Mouse (Mus musculus): Measurements from ENCODE around the gene Cdh22. TPM values are rescaled to one million over a fixed set of nuclear protein-coding genes. Genes with fewer than 3 reads are reported as not detected.

The Cdh22 gene
- polyA plus RNA-seq, 1 experiment from 2014 or later = 4.6 TPM

GRCm38 (mm10) chr2:165162221-165162620 lies 72.4 kb downstream of the Cdh22 start:
- H3K36me3 ChIP-seq (ENCODE audit: control insufficient read depth, insufficient read depth, low read length) = no peaks in the 10 kb centered on the region
- H3K27ac ChIP-seq (ENCODE audit: low read depth, low read length) = no peak overlapping the region
- no peak overlapping the region for H3K9ac ChIP-seq (ENCODE audit: low read depth, low read length)
- H3K27me3 ChIP-seq (ENCODE audit: control insufficient read depth, insufficient read depth, low read length) = no peaks in the 10 kb centered on the region; the same call in 1 of the 2 replicates
- peak; percentile 20; the same call in 1 of the 2 replicates for ATAC-seq (ENCODE audit: low FRiP score)
- no peak for DNase-seq (ENCODE audit: low spot score)
- H3K4me2 ChIP-seq (replicated peaks; ENCODE audit: low read depth, low read length) = no peak overlapping the region
- peaks cover 11% of the 10 kb centered on the region for H3K4me1 ChIP-seq (replicated peaks; ENCODE audit: control insufficient read depth, insufficient read depth, low read length)
- H3K9me3 ChIP-seq (ENCODE audit: control insufficient read depth, low read length) = no peaks in the 10 kb centered on the region
- no peak overlapping the region for H3K4me3 ChIP-seq (ENCODE audit: low read depth, low read length)
- 5% methylated on average over 5 of the region's 5 CpGs for WGBS

DNA sequence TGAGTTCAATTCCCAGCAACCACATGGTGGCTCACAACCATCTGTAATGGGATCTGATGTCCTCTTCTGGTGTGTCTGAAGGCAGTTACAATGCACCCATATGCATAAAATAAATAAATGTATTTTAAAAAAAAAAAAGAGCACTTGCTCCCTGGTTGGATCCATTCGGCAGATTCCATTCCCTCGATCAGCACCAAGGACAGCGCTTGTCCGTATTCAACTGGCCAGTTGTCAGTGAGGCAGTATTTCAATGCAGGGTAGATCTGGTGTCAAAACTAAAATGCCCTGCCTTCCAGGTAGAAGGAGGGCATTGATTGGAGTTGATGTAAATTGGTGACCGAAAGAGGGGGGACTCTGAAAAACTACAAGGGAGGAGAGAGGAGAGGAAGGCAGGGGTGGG lies 74.2 kb downstream of the Cdh22 start:
- Histone ChIP-seq H3K27me3 (ENCODE audit: control insufficient read depth, insufficient read depth, low read length) (no peaks in the 10 kb centered on the region; the same call in 1 of the 2 replicates), H3K4me3 (ENCODE audit: low read depth, low read length) (no peak overlapping the region), H3K27ac (ENCODE audit: low read depth, low read length) (no peak overlapping the region), H3K36me3 (ENCODE audit: control insufficient read depth, insufficient read depth, low read length) (no peaks in the 10 kb centered on the region), H3K4me1 (replicated peaks; ENCODE audit: control insufficient read depth, insufficient read depth, low read length) (peaks cover 3% of the 10 kb centered on the region; the same call in 1 of the 2 replicates), H3K9me3 (ENCODE audit: control insufficient read depth, low read length) (no peaks in the 10 kb centered on the region), H3K4me2 (replicated peaks; ENCODE audit: low read depth, low read length) (no peak overlapping the region), H3K9ac (ENCODE audit: low read depth, low read length) (no peak overlapping the region)
- ATAC-seq (ENCODE audit: low FRiP score) (no peak), DNase-seq (ENCODE audit: low spot score) (peak; percentile 77)
- WGBS = 19% methylated on average over 5 of the region's 5 CpGs

DNA sequence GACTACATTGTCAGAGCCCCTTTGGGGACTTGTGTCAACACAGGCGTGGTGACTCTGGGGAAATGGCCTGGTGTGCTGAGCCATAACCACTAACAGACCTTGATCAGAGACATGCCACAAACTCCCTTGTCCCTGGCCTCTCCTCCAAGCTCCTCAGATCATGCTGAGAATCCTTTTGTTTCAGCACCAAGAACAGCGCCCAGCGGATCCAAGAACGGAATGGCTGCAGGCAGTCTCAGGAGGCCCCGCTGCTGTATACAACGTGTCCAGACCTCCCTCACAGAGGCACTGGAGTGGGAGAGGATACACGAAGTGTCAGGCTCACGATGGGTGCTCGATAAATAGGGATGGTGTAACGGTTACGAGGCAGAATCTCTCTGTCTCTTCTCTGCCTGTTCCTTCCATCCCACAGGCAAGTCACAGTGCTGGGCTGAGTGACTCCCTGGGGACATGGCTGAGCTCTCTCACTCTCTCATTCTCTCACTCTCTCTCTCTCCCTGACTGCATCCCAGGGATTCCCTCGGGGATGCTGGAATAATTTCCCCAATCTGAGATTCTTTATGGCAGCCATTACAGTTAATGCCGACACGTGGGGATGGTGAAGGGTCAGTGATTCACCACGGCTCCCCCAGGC lies 75.5 kb downstream of the Cdh22 start:
- peak overlapping the region; percentile 70 for H3K27ac ChIP-seq (ENCODE audit: low read depth, low read length)
- no peak for ATAC-seq (ENCODE audit: low FRiP score)

GRCm38 (mm10) chr2:165158317-165158716 lies 76.3 kb downstream of the Cdh22 start:
- H3K4me2 ChIP-seq (replicated peaks; ENCODE audit: low read depth, low read length) = no peak overlapping the region
- no peak overlapping the region for H3K9ac ChIP-seq (ENCODE audit: low read depth, low read length)
- H3K27ac ChIP-seq (ENCODE audit: low read depth, low read length) = peak overlapping the region; percentile 70
- DNase-seq (ENCODE audit: low spot score) = no peak
- ATAC-seq (ENCODE audit: low FRiP score) = peak; percentile 51; the same call in 1 of the 2 replicates
- WGBS = 49% methylated on average over 4 of the region's 4 CpGs
- no peak overlapping the region for H3K4me3 ChIP-seq (ENCODE audit: low read depth, low read length)
- no peaks in the 10 kb centered on the region for H3K9me3 ChIP-seq (ENCODE audit: control insufficient read depth, low read length)
- H3K27me3 ChIP-seq (ENCODE audit: control insufficient read depth, insufficient read depth, low read length) = no peaks in the 10 kb centered on the region
- H3K36me3 ChIP-seq (ENCODE audit: control insufficient read depth, insufficient read depth, low read length) = no peaks in the 10 kb centered on the region
- peaks cover 3% of the 10 kb centered on the region; the same call in 1 of the 2 replicates for H3K4me1 ChIP-seq (replicated peaks; ENCODE audit: control insufficient read depth, insufficient read depth, low read length)

More for the DNA sequence above, 75.5 kb downstream of the Cdh22 start:
- Histone ChIP-seq H3K4me2 (replicated peaks; ENCODE audit: low read depth, low read length) (no peak overlapping the region), H3K27me3 (ENCODE audit: control insufficient read depth, insufficient read depth, low read length) (no peaks in the 10 kb centered on the region), H3K4me3 (ENCODE audit: low read depth, low read length) (no peak overlapping the region), H3K4me1 (replicated peaks; ENCODE audit: control insufficient read depth, insufficient read depth, low read length) (peaks cover 3% of the 10 kb centered on the region; the same call in 1 of the 2 replicates), H3K9me3 (ENCODE audit: control insufficient read depth, low read length) (no peaks in the 10 kb centered on the region), H3K9ac (ENCODE audit: low read depth, low read length) (no peak overlapping the region), H3K36me3 (ENCODE audit: control insufficient read depth, insufficient read depth, low read length) (no peaks in the 10 kb centered on the region)
- WGBS = 17% methylated on average over 15 of the region's 15 CpGs
- DNase-seq (ENCODE audit: low spot score) = peak; percentile 75

- 68% methylated on average over 11 of the region's 11 CpGs for WGBS
- Histone ChIP-seq H3K9me3 (ENCODE audit: control insufficient read depth, low read length) (no peaks in the 10 kb centered on the region), H3K4me2 (replicated peaks; ENCODE audit: low read depth, low read length) (no peak overlapping the region), H3K4me3 (ENCODE audit: low read depth, low read length) (no peak overlapping the region), H3K27ac (ENCODE audit: low read depth, low read length) (no peak overlapping the region), H3K27me3 (ENCODE audit: control insufficient read depth, insufficient read depth, low read length) (0 out of 2 replicates have a peak, but pooled peaks cover 2% of the 10 kb centered on the region), H3K4me1 (replicated peaks; ENCODE audit: control insufficient read depth, insufficient read depth, low read length) (peaks cover 3% of the 10 kb centered on the region; the same call in 1 of the 2 replicates), H3K36me3 (ENCODE audit: control insufficient read depth, insufficient read depth, low read length) (no peaks in the 10 kb centered on the region), H3K9ac (ENCODE audit: low read depth, low read length) (no peak overlapping the region)
- ATAC-seq (ENCODE audit: low FRiP score) = peak; percentile 47; the same call in 1 of the 2 replicates
- DNase-seq (ENCODE audit: low spot score) = no peak
These were observed 76.8 kb downstream of the Cdh22 start for GRCm38 (mm10) chr2:165157900-165158299.

DNA sequence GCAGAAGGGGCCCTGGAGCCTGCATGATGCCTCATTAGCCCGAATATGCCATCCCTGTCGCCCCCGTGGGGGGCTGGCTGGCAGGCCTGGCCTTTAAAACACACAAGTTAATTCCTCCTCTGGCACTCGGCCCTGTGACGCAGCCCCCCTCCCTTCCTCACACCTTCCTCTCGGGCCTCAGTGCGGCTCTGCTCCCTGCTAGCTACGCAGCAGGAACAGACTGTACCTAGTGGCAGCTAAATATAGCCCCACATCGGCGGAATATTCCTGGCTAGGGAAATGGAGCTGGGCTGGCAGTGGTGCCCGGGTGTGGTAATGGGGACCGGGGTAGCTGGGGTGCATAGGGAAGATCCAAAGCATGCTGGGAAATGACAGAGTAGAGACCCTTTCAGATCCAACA lies 81.6 kb downstream of the Cdh22 start:
- DNase-seq (ENCODE audit: low spot score) (no peak), ATAC-seq (ENCODE audit: low FRiP score) (no peak)
- H3K4me3 ChIP-seq (ENCODE audit: low read depth, low read length) = no peak overlapping the region
- no peaks in the 10 kb centered on the region; the same call in 1 of the 2 replicates for H3K4me1 ChIP-seq (replicated peaks; ENCODE audit: control insufficient read depth, insufficient read depth, low read length)
- no peaks in the 10 kb centered on the region for H3K9me3 ChIP-seq (ENCODE audit: control insufficient read depth, low read length)
- WGBS = 51% methylated on average over 12 of the region's 12 CpGs
- H3K4me2 ChIP-seq (replicated peaks; ENCODE audit: low read depth, low read length) = no peak overlapping the region
- H3K36me3 ChIP-seq (ENCODE audit: control insufficient read depth, insufficient read depth, low read length) = no peaks in the 10 kb centered on the region
- H3K9ac ChIP-seq (ENCODE audit: low read depth, low read length) = no peak overlapping the region
- 0 out of 2 replicates have a peak, but pooled peaks cover 4% of the 10 kb centered on the region for H3K27me3 ChIP-seq (ENCODE audit: control insufficient read depth, insufficient read depth, low read length)
- no peak overlapping the region for H3K27ac ChIP-seq (ENCODE audit: low read depth, low read length)

GRCm38 (mm10) chr2:165149741-165150140 lies 84.9 kb downstream of the Cdh22 start:
- 0 out of 2 replicates have a peak, but pooled peaks cover 4% of the 10 kb centered on the region for H3K27me3 ChIP-seq (ENCODE audit: control insufficient read depth, insufficient read depth, low read length)
- H3K9ac ChIP-seq (ENCODE audit: low read depth, low read length) = no peak overlapping the region
- 67% methylated on average over 3 of the region's 3 CpGs for WGBS
- no peak overlapping the region for H3K27ac ChIP-seq (ENCODE audit: low read depth, low read length)
- H3K36me3 ChIP-seq (ENCODE audit: control insufficient read depth, insufficient read depth, low read length) = no peaks in the 10 kb centered on the region
- H3K4me1 ChIP-seq (replicated peaks; ENCODE audit: control insufficient read depth, insufficient read depth, low read length) = no peaks in the 10 kb centered on the region
- ATAC-seq (ENCODE audit: low FRiP score) = no peak
- no peaks in the 10 kb centered on the region for H3K9me3 ChIP-seq (ENCODE audit: control insufficient read depth, low read length)
- no peak overlapping the region for H3K4me2 ChIP-seq (replicated peaks; ENCODE audit: low read depth, low read length)
- DNase-seq (ENCODE audit: low spot score) = no peak
- H3K4me3 ChIP-seq (ENCODE audit: low read depth, low read length) = no peak overlapping the region

- 71% methylated on average over 13 of the region's 13 CpGs for WGBS
- ATAC-seq (ENCODE audit: low FRiP score) (0 out of 2 replicates have a peak, but pooled peaks have one; percentile 6), DNase-seq (ENCODE audit: low spot score) (no peak)
- H3K9ac ChIP-seq (ENCODE audit: low read depth, low read length) = 0 out of 2 replicates have a peak overlapping the region, but pooled peaks have one; percentile 15
- no peaks in the 10 kb centered on the region for H3K36me3 ChIP-seq (ENCODE audit: control insufficient read depth, insufficient read depth, low read length)
- H3K9me3 ChIP-seq (ENCODE audit: control insufficient read depth, low read length) = no peaks in the 10 kb centered on the region
- peaks cover 8% of the 10 kb centered on the region for H3K4me1 ChIP-seq (replicated peaks; ENCODE audit: control insufficient read depth, insufficient read depth, low read length)
- peaks cover 13% of the 10 kb centered on the region for H3K27me3 ChIP-seq (ENCODE audit: control insufficient read depth, insufficient read depth, low read length)
- H3K4me2 ChIP-seq (replicated peaks; ENCODE audit: low read depth, low read length) = no peak overlapping the region
- H3K27ac ChIP-seq (ENCODE audit: low read depth, low read length) = peak overlapping the region; percentile 4; the same call in 1 of the 2 replicates
- H3K4me3 ChIP-seq (ENCODE audit: low read depth, low read length) = no peak overlapping the region
These were observed 88.8 kb downstream of the Cdh22 start for GRCm38 (mm10) chr2:165145821-165146220.

DNA sequence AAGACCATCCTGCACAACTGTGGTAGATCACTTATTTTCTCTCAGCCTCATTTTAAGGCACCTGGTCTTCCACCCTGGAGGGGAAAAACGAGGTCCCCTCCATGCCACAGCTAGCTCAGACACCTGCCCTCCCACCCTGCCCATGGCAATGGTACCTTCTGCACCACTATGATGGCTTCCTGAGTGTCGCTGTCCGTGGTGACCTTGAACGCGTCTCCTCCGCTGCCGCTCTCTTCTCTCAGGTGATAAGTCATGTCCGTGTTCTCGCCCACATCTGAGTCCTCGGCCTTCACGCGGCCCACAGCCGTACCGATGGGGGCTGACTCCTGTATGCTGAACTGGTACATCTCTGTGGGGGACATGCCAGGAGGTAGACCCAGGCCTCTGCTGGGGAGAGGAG lies 91.2 kb downstream of the Cdh22 start:
- Histone ChIP-seq H3K9me3 (ENCODE audit: control insufficient read depth, low read length) (no peaks in the 10 kb centered on the region), H3K4me3 (ENCODE audit: low read depth, low read length) (no peak overlapping the region), H3K4me2 (replicated peaks; ENCODE audit: low read depth, low read length) (no peak overlapping the region), H3K9ac (ENCODE audit: low read depth, low read length) (no peak overlapping the region), H3K4me1 (replicated peaks; ENCODE audit: control insufficient read depth, insufficient read depth, low read length) (peaks cover 21% of the 10 kb centered on the region), H3K27me3 (ENCODE audit: control insufficient read depth, insufficient read depth, low read length) (peaks cover 15% of the 10 kb centered on the region), H3K36me3 (ENCODE audit: control insufficient read depth, insufficient read depth, low read length) (no peaks in the 10 kb centered on the region), H3K27ac (ENCODE audit: low read depth, low read length) (no peak overlapping the region)
- WGBS = 83% methylated on average over 14 of the region's 14 CpGs
- no peak for ATAC-seq (ENCODE audit: low FRiP score)
- no peak for DNase-seq (ENCODE audit: low spot score)

Data from hindbrain, embryonic 11.5 days (tissue).